Mouse (Mus musculus) kidney, adult 9 months (tissue): Measurements from ENCODE around the gene Scn4a.

Experiments
- DNase-seq: peaks from one replicate; pipeline ENCODE4 v3.0.0; 2022

Scn4a gene

GRCm38 (mm10) chr11:106313533-106313932 lies 39.6 kb downstream of the Scn4a start:
- DNase-seq = no peak

DNA sequence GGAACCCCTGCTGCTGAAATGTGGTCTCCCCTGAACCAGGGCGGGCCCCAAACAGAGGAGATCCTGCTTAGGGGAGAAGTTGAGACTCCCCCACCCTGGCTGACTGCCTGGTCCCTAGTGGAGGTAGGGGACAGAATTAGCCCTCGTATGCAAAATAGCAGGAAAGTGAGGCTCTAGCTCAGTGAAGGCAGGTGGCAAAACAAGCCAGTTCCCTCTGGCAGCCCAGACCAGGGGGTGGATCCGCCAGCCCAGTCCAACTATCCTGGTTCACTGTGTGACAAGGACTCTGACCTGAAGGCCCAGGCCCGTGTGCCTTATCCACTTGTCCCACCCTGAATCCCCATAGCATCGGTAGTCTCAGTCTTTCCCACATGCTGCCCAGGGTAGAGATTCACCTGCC lies 43.0 kb downstream of the Scn4a start:
- no peak for DNase-seq

DNA sequence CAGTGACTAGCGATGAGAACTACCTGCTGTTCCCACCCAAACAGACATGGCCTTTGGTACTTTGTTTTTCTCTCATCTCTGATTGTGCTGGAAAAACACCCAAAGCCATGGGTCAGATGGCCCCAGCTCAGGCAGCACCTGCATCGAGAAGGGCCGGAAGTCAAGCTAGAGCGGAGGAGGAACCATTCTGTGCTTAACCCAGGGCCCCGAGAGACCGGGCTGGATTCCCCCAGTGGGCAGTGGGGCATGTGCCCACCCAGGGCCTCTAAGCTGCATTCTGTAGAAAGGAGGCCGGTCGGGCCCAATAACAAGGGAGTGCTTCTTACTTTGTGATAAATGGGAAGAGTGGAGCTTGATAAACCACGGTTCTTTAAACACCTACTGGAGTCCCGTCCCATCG lies 44.9 kb downstream of the Scn4a start:
- DNase-seq = no peak

GRCm38 (mm10) chr11:106307432-106307831 lies 45.7 kb downstream of the Scn4a start:
- no peak for DNase-seq

DNA sequence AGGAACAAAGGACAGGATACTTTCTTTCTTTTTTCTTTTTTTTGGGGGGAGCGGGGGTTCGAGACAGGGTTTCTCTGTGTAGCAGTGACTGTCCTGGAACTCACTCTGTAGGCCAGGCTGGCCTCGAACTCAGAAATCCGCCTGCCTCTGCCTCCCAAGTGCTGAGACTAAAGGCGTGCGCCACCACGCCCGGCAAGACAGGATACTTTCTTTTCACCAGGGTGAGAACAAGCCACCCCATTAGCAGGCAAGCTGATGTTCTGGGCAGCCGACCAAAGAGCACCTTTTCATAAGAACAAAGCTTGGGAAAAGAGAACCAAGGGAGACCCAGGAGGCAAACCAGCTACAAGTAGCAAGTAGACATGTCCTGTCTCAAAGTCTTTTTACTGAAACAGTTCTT lies 46.3 kb downstream of the Scn4a start:
- DNase-seq = no peak

DNA sequence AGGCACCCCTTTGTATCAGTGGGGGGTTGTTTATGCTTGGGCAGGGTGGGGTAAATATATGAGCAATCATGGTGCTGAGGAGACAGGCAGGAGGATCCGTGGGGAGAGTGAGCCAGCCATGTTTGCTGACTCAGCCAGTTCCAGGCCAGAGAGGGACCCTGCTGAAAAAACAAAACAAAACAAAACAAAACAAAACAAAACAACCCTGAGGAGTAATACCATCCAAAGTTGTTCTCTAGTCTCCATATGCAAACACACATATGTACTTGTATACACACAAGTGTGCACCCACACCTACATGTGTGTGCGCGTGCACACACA lies 47.1 kb downstream of the Scn4a start:
- no peak for DNase-seq

DNA sequence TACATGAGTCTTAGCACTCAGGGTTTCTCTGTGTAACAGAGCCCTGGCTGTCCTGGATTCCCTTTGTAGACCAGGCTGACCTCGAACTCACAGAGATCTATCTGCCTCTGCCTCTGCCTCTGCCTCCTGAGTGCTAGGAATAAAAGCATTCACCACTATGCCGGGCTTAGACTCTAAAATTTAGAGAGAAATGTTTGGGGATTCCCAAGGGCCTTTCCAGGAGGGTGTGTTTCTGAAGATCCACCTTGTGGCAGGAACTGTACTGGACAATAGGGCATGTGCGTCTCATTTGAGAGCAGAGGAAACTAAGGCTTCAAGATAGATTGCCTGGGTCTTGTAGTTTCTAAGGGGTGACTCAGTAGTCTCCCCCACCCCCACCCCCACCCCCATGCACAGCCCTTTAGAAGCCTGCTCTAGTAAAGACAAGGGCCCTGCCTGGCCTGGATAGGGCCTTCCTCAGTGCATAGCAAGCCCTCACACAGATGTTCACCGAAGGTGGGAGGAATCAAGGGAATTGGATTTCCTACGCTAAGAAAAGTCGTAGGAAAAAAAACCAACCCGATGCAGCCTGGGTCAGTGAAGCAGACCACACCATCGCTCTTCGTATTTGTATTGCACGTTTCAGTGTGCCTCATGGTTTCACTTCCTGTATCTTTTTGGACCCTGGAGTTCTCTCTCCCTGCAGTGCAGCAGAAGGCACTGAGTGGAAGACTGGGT lies 47.6 kb downstream of the Scn4a start:
- DNase-seq = no peak

DNA sequence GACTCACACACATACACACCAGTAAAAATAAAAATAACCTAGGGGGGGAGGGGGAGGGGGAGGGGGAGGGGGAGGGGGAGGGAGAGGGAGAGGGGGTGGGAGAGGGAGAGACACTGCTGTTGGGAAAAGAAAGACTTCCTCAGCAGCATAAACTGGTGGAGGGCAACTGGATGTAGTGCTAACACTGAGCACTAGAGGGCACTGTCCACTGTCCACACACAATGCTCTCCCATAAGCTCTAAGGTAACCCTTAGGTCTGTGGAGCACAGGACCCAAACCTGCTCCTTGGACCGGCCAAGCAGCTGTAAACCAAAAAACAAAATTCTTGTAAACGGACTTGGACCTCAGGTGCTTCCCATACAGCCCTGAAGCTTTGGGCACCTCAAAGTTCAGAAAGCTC lies 50.5 kb downstream of the Scn4a start:
- DNase-seq = peak; percentile 57

- DNase-seq = no peak
These were observed 51.3 kb downstream of the Scn4a start, which contains the start of gene Gh for GRCm38 (mm10) chr11:106301765-106302164. Gene Gh, minus strand, starts transcription at chr11:106301865.

DNA sequence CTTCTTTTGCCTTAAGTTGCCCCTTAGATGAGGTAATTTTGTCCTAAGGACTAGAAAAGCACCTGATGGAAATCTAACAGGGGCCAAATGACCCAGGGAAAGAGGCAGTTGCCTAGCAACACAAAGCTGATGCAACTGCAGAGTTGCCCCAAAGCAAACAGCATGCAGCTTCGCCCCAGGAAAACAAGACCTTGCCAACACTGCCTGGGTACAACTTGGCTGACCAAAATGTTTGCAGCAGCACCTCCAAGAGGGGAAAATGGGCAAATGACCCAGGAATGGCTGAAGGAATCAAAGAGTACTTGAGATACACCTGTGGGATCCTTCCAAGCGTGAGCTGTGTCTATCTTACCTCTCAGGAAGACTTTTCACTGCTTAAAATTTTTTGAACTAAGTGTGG lies 61.2 kb downstream of the Scn4a start:
- no peak for DNase-seq

- DNase-seq = no peak
These were observed 62.7 kb downstream of the Scn4a start for GRCm38 (mm10) chr11:106290376-106290775.

DNA sequence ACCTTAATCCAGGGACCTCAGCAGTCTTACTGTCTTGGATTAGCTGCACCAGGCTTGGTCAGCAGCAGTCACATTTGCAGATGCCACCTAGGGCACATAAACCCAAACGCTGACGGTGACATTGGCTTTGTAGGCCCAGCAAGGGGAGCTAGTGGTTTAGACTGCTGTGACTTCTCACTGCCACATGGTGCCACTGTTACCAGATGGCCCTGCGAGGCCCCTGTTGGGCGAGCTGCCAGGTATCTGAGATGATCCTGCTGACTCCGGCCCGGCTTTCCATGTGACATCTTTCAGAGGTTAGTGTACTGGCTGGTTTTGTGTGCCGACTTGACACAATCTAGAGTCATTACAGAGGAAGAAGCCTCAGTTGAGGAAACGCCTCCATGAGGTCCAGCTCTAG lies 63.7 kb downstream of the Scn4a start:
- peak; percentile 66 for DNase-seq

GRCm38 (mm10) chr11:106286987-106287386 lies 66.1 kb downstream of the Scn4a start:
- DNase-seq = no peak

DNA sequence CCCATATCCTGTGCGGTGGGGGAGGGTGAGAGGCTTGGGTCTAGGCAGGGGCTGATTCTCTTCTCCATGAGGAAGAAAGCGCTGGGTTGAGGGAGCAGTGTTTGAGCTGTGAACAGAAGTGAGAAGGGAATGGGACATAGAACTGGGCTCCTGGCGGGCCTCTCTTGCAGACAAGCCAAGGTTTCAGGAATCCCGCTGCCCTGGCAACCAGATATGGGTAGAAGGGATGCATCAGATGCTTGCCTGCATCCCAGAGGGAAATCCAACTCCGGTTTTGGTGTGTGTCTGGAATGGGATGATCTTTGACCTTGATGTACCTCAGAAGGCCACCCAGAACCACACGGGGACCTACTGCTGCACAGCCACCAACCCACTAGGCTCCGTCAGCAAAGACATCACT lies 66.9 kb downstream of the Scn4a start:
- no peak for DNase-seq

DNA sequence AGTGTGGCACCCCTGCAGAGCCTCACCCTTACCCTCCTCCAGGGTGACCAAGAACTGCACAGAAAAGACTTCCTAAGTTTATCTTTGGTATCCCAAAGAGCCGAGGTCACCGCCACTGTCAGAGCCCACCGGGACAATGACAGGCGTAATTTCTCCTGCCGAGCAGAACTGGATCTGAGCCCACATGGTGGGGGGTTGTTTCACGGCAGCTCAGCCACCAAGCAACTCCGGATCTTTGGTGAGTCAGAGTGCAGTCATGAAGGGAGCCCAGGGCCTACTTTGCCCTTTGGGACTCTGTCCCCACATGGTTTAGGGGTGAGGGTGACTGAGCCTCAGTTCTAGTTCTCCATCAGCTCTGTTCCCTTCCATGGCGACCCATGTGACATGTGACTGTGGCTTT lies 69.0 kb downstream of the Scn4a start:
- DNase-seq = no peak

DNA sequence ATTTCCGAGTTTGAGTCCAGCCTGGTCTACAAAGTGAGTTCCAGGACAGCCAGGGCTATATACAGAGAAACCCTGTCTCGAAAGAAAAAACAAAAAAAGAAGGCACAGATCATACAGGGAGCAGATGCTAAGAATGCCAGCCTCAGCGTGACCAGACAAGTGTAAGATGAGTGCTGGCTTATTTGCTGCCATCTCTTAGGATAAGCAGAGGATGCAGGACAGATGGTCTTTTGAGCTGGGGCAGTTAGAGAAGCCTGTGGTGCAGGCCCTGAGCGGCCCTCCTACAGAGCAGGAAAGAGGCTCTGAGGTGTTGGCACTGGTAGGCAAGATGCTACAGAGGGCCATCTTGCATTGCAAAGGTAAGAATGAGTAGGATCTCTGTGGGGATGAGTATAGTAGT lies 69.7 kb downstream of the Scn4a start:
- no peak for DNase-seq

DNA sequence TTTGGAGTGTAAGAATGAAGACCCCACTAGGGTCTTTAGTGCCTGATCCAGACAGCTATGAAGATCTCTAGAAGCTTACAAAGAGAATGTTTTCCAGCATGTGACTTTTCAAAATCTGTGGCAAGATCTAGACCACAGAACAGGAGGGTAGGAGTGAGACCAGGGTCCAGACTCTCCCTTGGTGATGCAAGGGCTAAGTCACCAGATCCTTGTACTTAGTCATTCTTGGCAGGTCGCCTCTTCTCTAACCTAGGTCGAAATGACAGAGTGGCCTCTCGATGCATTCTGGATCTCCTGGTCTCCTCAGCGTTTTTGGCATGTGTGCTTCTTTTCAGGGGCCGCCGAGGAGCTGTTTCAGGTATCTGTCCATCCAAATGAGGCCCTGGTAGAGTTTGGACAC lies 70.6 kb downstream of the Scn4a start:
- no peak for DNase-seq

DNA sequence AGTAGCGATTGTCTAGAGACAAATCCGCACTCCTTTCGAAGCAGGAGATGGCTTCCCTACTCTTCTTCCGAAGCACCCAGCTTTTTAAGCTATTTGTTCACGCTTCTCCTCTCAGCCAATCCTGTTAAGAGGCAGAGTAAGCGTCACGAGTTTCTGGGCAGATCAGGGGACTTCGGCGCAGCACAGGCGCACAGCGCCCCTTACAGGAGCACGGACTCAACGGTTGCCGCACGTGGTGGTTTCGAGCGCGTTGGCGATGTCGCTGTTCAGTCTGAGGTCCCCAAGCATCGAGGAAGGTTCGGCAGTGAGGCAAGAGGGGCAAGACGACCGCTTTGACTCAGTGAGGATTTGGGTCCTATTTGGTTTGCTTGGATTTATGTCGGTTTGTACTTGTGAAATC lies 76.6 kb downstream of the Scn4a start, which contains the start of gene Tcam1:
Tcam1 (plus strand) TSS at position 219 of the 400 bp plus-strand sequence.
- peak; percentile 96 for DNase-seq

GRCm38 (mm10) chr11:106274971-106275411 lies 78.1 kb downstream of the Scn4a start:
- peak; percentile 75 for DNase-seq

DNA sequence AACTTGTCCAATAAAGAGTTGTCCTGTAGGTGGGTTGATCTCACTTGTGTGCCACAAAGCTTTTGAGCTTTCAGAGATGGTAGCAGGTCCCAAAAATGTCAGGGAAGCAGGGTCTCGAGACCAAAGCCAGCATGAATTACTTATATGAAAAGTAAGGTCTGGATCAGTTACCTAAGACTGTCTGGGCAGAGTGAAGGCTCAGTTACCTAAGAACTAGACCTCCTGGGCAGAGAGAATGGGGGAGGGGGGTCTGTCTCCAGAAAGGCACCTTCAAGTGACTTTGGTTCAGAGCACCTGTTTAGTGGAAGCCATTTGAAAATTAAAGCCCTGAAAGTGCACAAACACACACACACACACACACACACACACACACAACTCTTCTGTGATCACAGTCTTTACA lies 78.7 kb downstream of the Scn4a start:
- no peak for DNase-seq

GRCm38 (mm10) chr11:106273811-106274210 lies 79.3 kb downstream of the Scn4a start:
- DNase-seq = no peak

- DNase-seq = no peak
These were observed 79.8 kb downstream of the Scn4a start for GRCm38 (mm10) chr11:106273311-106273684.

DNA sequence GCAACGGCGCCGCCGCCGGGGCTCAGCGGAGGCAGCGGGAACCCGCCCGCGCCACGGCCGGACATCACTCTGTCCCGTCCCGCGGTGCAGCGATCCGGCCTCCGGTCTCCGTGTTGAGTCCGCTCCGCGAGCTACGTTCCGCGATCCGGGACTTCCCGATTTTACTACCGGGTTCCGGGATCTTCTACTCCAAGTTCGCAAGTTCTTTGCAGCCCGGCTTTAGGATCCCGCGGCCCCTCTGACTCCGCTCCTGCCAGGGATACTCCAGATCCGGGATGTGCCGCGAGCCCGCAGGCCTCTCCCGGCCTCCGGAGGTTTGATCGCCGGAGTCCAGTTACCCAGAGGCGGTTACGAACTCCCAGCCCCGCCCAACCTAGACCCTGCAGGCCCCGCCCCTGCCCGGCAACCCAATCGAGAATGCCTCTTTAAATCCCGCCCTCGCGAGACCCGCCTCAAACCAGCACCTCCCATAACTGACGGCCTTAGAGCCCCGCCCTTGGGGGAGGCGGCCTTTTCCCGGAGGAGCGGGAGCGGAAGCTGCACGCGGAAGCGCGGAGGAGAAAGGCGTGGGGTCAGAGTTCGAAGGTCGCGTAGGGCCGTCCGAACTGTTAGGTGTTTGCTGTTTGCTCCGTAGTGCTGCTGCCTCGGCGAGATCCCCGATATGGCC lies 80.3 kb downstream of the Scn4a start, which contains the start of gene Smarcd2:
Smarcd2 (minus strand) TSS at position 329 of the 667 bp plus-strand sequence.
- DNase-seq = peak; percentile 100

DNA sequence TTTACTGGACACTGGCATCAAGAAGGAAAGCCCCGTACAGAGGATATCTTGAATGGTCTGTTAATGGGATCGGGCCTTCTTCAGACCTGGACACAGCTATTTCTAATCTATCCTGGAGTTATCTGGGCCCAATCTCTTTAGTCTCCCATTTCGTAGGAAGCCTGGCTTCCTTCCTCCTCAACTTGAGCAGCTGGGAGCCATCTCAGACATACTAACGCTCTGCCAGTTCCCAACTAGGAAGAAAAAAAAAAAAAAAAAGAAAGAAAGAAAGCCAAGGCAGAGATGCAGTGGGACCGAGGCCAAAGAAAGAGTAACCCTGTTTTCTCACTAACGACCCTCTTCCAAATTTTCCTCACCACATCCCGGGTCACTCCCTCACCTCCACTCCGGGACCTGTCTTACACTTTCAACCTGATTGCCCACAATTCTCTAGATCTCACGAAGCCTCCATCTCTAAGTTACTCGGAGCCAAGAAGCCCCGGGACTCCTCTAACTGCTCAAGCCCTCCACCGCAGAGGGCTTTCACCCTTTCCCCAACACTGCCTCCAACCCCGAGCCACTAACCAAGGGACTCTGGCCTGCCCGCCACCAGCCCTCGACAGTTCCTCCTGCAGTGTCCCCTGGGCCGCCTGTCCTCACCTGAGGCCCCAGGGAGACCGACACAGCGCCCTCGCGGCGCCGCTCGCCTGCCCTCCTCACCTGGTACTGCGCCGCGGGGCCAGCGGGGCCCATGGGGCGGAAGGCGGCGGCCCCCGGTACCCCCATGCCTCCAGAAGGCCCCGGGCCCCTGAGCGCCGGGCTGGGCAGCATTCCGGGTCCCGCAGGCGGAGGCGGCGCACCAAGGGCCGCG lies 81.1 kb downstream of the Scn4a start:
- DNase-seq = peak; percentile 57
